Mouse (Mus musculus): Measurements from ENCODE around the gene Castor2. TPM values are rescaled to one million over a fixed set of nuclear protein-coding genes. Genes with fewer than 3 reads are reported as not detected.
A peak's percentile ranks its signal among the peaks of the same experiment; 100 is the strongest.

The Castor2 gene
- total RNA-seq, 2 experiments from 2014 or later, result 71.5 to 79.3 TPM

DNA sequence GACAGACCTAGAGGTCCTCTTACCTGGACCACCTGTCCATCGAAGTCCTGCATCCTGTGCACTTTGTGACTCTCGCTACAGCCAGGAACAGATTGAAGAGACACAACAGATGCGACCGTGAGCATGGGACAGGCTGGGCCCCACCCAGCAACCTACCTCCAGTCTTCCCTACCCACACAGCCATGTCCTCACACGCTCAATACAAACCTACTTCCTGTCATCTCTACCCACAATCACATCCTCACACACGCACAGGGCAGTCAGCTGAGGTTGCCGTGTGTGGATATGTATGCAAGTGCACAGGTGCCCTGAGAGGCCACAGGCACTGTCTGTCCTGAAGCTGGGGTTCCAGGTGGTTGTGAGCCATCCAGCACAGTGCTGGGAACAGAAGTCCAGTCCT, 67.1 kb downstream of the Castor2 start:
- DNase-seq, result no peak

DNA sequence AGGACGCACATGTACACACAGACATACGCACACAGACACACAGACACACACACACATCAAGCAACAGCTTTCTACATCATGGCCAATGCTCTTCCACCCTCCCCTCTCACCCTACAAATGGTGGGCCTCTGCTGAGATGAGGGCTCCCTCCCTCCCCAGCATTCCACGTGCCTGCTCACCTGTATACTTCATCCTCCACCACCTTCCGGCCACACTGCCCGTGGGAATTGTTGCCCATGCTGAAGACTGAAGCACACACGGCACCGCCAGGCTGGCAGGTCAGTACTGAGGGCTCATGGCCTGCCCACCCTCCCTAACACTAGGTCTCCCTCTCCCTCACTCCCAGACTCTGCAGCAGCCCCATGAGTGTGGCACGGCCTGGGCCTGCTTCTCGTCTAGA, 68.5 kb downstream of the Castor2 start:
- no peak for DNase-seq

DNA sequence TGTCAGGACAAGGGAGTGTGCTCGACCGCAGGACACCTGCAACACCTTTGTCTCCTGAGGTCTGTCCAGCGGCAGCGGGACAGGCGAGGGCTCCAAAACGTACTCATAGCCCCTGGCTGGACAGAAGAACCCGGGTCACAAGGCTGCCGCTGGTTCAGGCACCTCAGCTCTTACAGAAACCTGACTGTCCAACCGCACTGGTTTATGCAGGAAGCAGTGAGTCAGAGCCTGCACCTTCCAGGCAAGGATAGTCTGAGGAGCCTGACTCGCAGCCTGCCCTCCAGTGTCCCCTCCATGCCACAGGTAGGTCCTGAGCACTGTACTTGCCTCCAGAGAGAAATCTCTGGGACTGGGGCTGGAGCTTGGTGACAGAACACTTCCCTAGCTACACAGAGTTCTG, 69.7 kb downstream of the Castor2 start:
- no peak for DNase-seq

DNA sequence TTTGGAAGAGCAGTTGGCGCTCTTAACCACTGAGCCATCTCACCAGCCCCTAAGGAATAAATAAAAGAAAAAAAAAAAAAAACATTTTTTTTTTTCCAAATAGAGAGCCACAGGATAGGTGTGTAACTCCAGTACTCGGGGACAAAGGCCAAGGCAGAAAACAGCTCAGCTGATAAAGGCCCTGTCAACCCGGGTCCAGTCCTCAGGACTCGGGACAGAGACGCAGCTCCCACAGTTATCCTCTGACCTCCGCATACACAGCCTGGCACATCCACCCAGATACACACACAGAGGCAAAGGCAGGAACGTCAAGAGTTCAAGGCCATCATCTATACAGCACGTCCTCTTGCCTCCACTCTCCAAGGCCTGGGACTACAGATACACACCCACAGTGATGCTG, 70.7 kb downstream of the Castor2 start:
- DNase-seq, result no peak

DNA sequence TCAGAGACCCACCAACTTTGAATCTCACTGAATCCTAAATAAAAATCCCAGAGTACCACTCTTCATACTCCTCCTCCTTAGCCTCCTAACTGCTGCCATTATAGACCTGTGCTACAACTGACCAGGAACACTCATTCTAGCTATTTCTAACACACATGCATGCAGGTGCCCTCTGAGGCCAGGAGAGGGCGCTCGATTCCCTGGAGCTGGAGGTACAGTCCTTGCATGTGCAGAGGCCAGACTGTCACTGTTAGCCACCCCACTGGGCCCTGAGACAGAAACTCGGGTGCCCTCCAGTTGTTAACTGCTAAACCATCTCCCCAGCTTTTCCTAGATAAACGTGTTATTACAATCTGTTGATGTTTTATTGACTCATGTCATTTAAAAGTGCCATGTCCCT, 73.7 kb downstream of the Castor2 start:
- no peak for DNase-seq

DNA sequence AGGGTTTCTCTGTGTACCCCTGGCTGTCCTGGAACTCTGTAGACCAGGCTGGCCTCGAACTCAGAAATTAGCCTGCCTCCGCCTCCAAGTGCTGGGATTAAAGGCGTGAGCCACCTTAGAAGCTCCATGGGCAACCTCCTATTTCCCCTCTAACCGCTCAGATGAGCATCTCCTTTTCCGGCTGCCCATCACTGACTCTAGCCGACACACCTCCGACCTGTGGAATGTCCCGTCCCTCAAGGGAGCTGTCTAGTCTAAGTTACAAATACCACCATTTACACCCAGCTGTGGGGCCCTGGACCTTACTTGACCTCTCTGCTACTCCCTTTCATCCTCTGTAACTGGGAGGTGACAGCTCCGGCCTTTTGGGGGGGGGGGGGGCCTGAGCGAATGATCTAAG, 76.2 kb downstream of the Castor2 start:
- no peak for DNase-seq

DNA sequence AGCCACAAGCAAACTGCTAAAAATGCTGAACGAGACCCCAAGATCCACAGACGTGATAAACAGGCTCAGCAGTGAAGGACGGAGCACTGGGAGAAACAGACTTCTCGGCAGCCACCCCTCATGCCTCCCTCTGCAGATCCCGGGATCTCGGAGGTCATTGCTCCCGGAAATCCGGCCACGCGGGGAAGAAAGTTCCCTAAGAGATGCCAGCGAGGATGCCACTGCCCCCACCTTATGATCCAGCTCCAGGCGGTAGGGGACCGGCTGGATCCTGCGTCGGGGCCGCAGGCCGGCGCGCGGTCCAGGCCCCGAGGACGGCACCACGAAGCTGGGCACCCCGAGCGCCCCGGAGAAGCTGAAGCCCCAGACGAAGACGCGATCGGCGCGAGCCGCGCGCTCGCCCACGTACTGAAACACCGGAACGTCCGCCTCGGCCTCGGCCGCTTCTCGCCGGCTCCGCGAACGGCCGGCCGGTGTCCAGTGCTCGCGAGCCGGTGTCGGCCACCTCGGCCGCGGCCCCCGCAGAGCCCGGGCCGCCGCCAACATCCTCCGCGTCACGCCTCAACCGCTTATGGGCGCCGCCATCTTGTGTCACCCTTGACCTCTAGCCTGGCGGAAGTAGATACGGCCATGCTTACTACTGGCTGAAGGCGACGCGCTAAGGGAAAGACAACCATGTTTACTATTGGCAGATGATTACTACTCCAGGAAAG, 76.8 kb downstream of the Castor2 start, which contains the start of gene Rcc1l:
Gene Rcc1l (minus strand): TSS at position 606 of the 713 bp plus-strand sequence.
- peak; percentile 81 to 85 for DNase-seq

DNA sequence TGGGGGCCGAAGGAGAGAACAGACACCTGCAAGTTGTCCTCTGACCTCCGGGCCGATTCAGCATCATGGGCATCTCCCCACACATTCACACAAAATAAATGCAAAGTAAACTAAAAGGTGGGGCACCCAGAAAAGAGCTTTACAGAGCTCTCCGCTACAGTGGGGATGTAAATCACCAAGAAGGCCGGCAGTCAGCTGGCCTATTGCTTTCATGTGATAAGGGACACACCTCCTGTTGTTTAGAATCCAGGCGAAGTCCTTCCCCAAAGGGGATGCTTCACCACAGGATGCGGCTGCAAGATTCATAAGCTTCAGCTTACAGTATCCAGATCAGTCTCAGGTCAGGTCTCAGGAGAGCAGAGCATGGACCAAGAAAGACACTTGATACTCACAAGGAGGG, 79.0 kb downstream of the Castor2 start:
- DNase-seq, result no peak

DNA sequence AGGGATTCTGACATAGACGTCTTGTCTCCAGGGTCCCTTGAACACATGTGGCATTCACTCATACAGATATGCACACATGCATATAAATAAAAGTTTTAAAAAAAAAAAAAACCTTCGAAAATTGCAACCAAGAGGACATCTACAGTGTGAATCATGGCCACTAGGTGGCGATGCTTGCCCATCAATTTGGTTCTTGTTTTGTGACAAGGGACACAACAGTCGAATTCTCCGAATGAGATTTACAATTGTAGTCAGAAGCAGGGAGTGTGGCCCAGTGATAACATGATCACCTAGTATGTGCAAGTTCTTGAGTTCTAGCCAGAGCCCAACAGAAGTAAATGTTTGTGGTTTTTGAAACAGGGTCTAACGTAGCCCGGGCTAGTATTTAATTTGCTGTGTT, 80.4 kb downstream of the Castor2 start:
- peak; percentile 68 to 71 for DNase-seq

DNA sequence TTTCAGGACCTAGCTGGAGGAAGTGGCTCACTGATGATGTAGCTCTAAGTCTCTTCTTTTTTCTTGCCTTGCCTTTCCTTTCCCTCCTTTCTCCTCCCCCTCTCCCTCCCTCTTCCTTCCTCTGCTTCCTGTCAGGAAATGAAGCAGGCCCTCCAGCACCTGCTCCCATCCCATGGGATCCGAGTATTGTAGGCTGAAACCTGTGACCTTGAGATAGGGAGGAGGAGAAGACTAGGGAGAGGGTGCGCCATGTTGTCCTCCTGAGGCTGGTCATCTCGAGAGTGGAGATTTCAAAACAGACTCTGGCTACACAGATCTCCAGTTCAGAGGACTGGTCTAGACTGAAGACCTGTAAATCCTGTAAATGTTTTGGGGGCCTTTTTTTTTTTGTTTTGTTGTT, 82.7 kb downstream of the Castor2 start:
- DNase-seq, result no peak

DNA sequence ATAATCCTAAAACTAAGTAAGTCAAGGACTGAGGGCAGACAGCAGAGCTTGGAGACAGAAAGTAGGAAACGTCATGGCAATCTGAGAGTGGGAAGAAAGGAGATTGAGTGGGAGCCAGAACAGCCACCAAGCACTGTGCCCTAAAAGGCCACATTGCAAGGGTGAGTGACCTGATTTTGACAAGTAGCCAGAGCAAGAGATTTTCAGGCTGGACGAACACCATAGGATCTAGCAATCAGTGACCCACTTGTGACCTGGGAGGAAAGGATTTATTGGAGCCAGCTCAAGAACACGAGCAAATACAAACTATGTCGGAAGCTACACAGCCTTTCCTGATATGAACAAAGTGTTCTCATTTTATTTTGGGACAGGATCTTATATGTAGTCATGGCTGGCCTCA, 83.2 kb downstream of the Castor2 start:
- DNase-seq, result no peak

DNA sequence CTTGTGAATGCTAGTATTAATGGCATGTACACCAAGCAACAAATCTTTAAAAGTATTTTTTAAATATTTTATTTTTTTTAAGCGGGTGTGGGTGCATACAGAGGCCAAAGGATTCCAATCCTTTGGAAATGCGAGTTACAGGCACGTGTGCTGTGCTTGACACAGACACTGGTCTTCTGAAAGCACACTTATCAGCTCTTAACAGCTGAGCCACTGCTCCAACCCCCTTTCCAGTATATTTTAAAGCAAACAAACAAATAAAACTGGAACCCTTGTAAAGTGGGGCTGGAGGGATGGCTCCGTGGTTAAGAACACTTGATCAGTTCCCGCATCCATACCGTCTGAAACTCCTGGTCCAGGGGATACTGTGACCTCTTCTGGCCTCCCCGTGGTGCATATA, 83.7 kb downstream of the Castor2 start:
- DNase-seq, result no peak

DNA sequence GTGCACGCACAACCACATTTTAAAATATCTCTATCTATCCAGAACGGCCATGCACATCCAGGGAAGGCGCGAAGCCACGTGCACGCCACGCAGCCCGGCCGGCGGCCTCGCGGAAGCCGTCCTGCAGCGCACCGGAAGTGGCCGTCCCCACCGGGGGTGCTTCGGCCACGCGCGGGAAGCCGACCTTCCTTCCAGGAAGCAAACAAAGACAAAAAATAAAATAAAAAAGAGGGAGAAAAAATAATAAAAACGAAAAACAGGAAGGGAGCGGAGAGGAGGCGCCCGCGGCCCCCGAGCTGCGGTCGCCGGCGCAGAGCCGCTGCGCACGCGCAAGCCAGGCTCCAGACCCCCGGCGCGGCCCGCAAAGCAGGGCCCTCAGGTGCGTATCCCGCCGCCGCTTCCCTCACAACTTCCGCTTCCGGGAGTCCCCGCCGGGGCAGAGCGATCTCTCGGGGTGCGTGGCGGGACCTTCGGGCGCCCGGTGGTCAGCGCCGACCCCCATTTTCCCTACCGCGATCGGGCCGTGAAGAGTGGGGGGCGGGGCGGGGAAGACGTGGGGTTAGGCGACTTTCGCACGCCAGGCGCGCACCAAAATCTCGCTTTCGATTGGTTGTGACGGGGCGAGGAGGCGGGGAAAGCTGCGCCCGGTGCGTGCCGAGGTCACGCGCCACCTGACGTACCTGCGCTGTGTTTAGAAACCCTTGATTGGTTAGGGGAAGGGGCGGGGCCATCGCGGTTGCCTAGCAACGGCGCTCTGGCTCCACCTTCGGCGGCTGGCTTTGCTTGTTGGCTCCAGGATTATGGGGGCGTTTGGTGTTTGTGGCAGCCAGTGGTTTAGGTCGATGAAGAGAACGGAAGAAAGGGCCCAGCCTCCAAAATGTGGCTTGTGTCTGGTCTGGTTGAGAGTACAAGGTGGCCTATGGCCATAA, 84.6 kb downstream of the Castor2 start, which contains the start of gene Gtf2ird2:
Gene Gtf2ird2 (plus strand): TSS at position 140 of the 929 bp plus-strand sequence.
- DNase-seq, result peak; percentile 98

DNA sequence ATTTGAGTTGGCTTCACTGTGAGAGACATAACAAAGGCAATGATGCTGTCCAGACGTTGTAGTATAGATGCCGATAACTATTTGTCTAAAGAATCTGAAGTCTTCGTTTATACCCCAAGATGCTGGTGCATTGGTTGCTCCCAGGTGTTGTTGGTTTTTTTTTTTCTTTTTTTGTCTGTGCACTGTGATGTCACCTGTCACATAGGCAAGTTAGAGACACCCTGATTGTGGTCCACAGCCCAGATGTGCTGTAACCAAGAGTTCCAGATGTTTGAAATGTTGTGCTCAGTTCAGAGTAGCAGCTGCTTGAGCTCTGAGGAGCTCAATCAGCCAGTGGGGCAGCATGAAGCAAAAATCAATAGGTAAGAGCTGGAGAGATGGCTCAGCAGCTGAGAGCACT, 86.5 kb downstream of the Castor2 start:
- no peak for DNase-seq

DNA sequence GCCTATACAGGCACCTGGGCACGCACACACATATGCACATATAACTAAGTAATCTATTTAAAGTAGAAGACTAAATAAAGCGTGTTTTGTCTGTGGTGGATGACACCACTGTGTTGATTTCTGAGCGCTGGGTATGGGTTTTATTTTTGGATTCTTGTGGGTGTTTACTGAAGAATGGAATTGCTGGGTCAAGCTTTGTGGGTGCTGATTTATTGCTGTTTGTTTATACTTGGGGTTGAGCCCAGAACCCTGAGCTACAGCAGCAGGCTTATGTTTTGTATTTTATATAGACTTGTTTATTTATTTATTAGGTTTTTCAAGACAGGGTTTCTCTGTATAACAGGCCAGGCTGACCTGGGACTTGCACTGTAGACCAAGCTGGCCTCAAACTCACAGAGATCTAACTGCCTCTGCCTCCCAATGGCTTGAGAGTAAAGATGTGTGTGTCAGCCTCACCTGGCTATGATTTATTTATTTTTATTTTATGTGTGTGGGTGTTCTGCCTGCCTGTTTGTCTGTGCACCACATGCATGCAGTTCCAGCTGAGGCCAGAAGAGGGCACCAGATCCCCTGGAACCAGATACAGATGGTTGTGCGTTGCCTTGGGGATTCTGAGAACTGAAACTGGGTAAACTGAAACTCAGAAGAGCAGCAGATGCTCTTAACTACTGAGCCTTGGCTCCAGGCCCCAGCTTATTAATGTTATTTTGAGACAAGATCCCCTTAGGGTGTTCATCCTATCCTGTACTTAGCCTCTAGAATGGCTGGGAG, 87.6 kb downstream of the Castor2 start:
- DNase-seq, result no peak

DNA sequence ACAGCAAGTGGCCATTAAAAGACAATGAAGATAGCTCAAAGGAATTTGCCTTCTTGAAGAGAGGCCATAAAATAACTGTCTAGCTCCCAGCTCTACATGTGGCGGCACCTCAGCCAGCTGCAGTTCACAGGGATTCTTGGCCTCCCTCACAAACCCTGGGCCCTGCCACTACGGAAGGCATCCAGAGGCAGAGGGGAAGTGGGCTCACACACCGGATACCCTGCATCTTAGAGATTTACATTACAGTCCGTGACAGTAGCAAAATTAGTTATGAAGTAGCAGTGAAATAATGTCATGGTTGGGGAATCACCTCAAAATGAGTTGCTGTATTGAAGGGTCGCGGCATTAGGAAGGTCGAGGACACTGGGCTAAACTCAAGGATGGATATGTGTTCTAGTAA, 89.1 kb downstream of the Castor2 start:
- DNase-seq, result no peak

DNA sequence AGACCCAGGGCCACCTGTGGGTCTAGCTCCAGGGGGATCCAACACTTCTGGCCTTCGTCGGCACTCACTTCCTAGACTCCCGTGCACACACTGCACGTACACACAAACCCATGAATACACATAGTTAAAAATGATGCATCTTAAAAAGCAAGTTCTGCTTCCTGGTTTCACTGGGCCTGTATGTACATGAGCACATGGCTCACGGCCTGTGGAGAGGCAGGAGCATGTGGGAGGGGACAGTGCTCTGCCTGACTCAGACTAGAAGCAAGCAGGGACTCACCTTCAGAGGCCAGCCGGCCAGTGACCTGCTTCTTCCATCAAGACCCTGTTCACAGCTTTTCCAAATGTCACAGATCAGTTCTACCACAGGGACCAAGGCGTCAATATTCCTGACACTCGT, 94.2 kb downstream of the Castor2 start:
- no peak for DNase-seq

Other genes starting within 250 kb of the Castor2 start
- 10 to 100 TPM; 14.5 to 15.9 TPM for gene Rcc1l, start 77.1 kb downstream of the Castor2 start, total RNA-seq (2021)
- 10 to 100 TPM; 14.0 to 14.6 TPM for gene Gtf2ird2, start 84.3 kb downstream of the Castor2 start, total RNA-seq (2021)
- gene Ncf1, start 129.9 kb downstream of the Castor2 start, total RNA-seq (2021), result 1 to 10 TPM; 6.3 to 9.3 TPM
- 100 to 1,000 TPM; 215 to 234 TPM for gene Gtf2i, start 215.0 kb downstream of the Castor2 start, total RNA-seq (2021)

Measured in layer of hippocampus, postnatal 36 days (tissue).